Mouse (Mus musculus): ENCODE measurements around the gene Smu1. TPM values are rescaled to one million over a fixed set of nuclear protein-coding genes. Genes with fewer than 3 reads are reported as not detected.
A peak's percentile ranks its signal among the peaks of the same experiment; 100 is the strongest.

Smu1 gene
- polyA plus RNA-seq, 1 experiment from 2014 or later, result 119 TPM

GRCm38 (mm10) chr4:40697059-40697458 lies 60.7 kb downstream of the Smu1 start:
- Histone ChIP-seq H3K9ac (ENCODE audit: low read depth, low read length) (no peak overlapping the region), H3K4me2 (ENCODE audit: low read length) (no peak overlapping the region), H3K4me3 (ENCODE audit: low read length) (no peak overlapping the region), H3K36me3 (ENCODE audit: control insufficient read depth, insufficient read depth, low read length) (peaks cover 15% of the 10 kb centered on the region; the same call in 1 of the 2 replicates), H3K27ac (ENCODE audit: low read depth, low read length) (no peak overlapping the region), H3K27me3 (replicated peaks; ENCODE audit: control insufficient read depth, insufficient read depth, low read length) (no peaks in the 10 kb centered on the region), H3K4me1 (ENCODE audit: control insufficient read depth, insufficient read depth, low read depth, low read length) (peaks cover 7% of the 10 kb centered on the region), H3K9me3 (ENCODE audit: control insufficient read depth, low read length) (no peaks in the 10 kb centered on the region)
- ATAC-seq, result no peak
- 88% methylated on average over 7 of the region's 7 CpGs for WGBS

GRCm38 (mm10) chr4:40691100-40691499 lies 66.6 kb downstream of the Smu1 start:
- Histone ChIP-seq H3K4me3 (ENCODE audit: low read length) (no peak overlapping the region), H3K36me3 (ENCODE audit: control insufficient read depth, insufficient read depth, low read length) (peaks cover 27% of the 10 kb centered on the region), H3K9ac (ENCODE audit: low read depth, low read length) (no peak overlapping the region), H3K9me3 (ENCODE audit: control insufficient read depth, low read length) (no peaks in the 10 kb centered on the region), H3K27ac (ENCODE audit: low read depth, low read length) (no peak overlapping the region), H3K4me1 (ENCODE audit: control insufficient read depth, insufficient read depth, low read depth, low read length) (no peaks in the 10 kb centered on the region), H3K27me3 (replicated peaks; ENCODE audit: control insufficient read depth, insufficient read depth, low read length) (no peaks in the 10 kb centered on the region), H3K4me2 (ENCODE audit: low read length) (no peak overlapping the region)
- WGBS, result 88% methylated on average over 11 of the region's 11 CpGs
- ATAC-seq, result no peak

MicroRNA genes within 50 kb of the gene (microRNA counts, 519-probe panel; counts per million panel counts)
- 2,046 counts per million, percentile 31 among the panel's probes with 10 or more counts for microRNA mmu-miR-207

Small RNAs within 50 kb of the gene (microRNA-seq; reads per million reads assigned to microRNA genes)
- not detected for gene Mir207

Other genes starting within 250 kb of the Smu1 start
- gene Aptx, start 54.7 kb downstream of the Smu1 start, polyA plus RNA-seq (2015; fragmentation: Nextera tagmentation; extraction: Ambion mirVana), result 41.4 and 44.8 TPM in 2 replicates
- 625 and 673 TPM in 2 replicates for gene Dnaja1, start 35.8 kb downstream of the Smu1 start, polyA plus RNA-seq (2015; fragmentation: Nextera tagmentation; extraction: Ambion mirVana)
- 6.6 and 9.3 TPM in 2 replicates for gene B4galt1, start 96.1 kb upstream of the Smu1 start, polyA plus RNA-seq (2015; fragmentation: Nextera tagmentation; extraction: Ambion mirVana)
- not detected in 2 replicates for gene Spink4, start 162.1 kb upstream of the Smu1 start, polyA plus RNA-seq (2015; fragmentation: Nextera tagmentation; extraction: Ambion mirVana)
- gene Bag1, start 190.4 kb upstream of the Smu1 start, polyA plus RNA-seq (2015; fragmentation: Nextera tagmentation; extraction: Ambion mirVana), result 182 and 191 TPM in 2 replicates
- 147 TPM in 2 replicates for gene Chmp5, start 190.5 kb upstream of the Smu1 start, polyA plus RNA-seq (2015; fragmentation: Nextera tagmentation; extraction: Ambion mirVana)
- 87.5 and 102 TPM in 2 replicates for gene Nfx1, start 213.0 kb upstream of the Smu1 start, polyA plus RNA-seq (2015; fragmentation: Nextera tagmentation; extraction: Ambion mirVana)